Mouse (Mus musculus): ENCODE data around the gene Dpy19l2. TPM values are rescaled to one million over a fixed set of nuclear protein-coding genes. Genes with fewer than 3 reads are reported as not detected.

Dpy19l2 gene
- polyA plus RNA-seq, 1 experiment from 2014 or later = 0.13 TPM

- Histone ChIP-seq H3K9me3 (no peaks in the 10 kb centered on the region), H3K27me3 (no peaks in the 10 kb centered on the region), H3K4me2 (no peak overlapping the region), H3K27ac (replicated peaks) (no peak overlapping the region), H3K9ac (no peak overlapping the region), H3K4me1 (replicated peaks) (peaks cover 1% of the 10 kb centered on the region; the same call in 1 of the 2 replicates), H3K4me3 (no peak overlapping the region), H3K36me3 (no peaks in the 10 kb centered on the region)
- ATAC-seq (ENCODE audit: low read depth) = no peak
- 90% methylated on average over 4 of the region's 4 CpGs for WGBS
These were observed 187.2 kb downstream of the Dpy19l2 start for GRCm38 (mm10) chr9:24508880-24509279.

Other genes with a start within 250 kb of the Dpy19l2 start
- gene Dpy19l1, start 193.2 kb downstream of the Dpy19l2 start, polyA plus RNA-seq (2015; fragmentation: Nextera tagmentation; extraction: Ambion mirVana) = 9.3 and 11.1 TPM in 2 replicates
- not detected in 2 replicates for gene Cypt4, start 71.1 kb downstream of the Dpy19l2 start, polyA plus RNA-seq (2015; fragmentation: Nextera tagmentation; extraction: Ambion mirVana)
- 0.15 and 0.44 TPM in 2 replicates for gene Tbx20, start 78.0 kb upstream of the Dpy19l2 start, polyA plus RNA-seq (2015; fragmentation: Nextera tagmentation; extraction: Ambion mirVana)